Mouse (Mus musculus) stomach, postnatal 0 days (tissue): ENCODE results near the gene Paqr9.

Source experiments
- CTCF ChIP-seq: IDR thresholded peaks from 2 replicates; pipeline ENCODE4 v1.5.1; 2016; ENCODE audit warnings: antibody characterized with exemption, low read depth, mild to moderate bottlenecking, moderate library complexity
- EP300 ChIP-seq: optimal IDR thresholded peaks from 2 replicates; pipeline ENCODE3; 2016; ENCODE audit warnings: antibody characterized with exemption

DNA sequence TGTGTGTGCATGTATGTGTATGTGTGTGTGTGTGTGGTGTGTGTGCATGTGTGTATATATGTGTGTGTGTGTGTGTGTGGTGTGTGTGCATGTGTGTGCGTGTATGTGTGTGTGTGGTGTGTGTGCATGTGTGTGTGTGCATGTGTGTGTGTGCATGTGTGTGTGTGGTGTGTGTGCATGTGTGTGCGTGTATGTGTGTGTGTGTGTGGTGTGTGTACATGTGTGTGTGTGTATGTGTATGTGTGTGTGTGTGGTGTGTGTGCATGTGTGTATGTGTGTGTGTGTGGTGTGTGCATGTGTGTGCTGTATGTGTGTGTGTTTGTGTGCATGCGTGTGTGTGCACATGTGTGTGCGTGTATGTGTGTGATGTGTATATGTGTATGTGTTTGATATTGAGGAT lies 14.9 kb upstream of the Paqr9 start:
- no peak for TF ChIP-seq CTCF
- no peak for TF ChIP-seq EP300
